Mouse (Mus musculus): ENCODE results near the gene Tia1. TPM values are rescaled to one million over a fixed set of nuclear protein-coding genes. Genes with fewer than 3 reads are reported as not detected.

Tia1 gene
- polyA plus RNA-seq, 1 experiment from 2014 or later = 191 TPM

GRCm38 (mm10) chr6:86473077-86473476 is 69.1 kb downstream of the Tia1 start:
- no peaks in the 10 kb centered on the region for H3K9me3 ChIP-seq
- H3K4me2 ChIP-seq = peak overlapping the region; percentile 55
- H3K27ac ChIP-seq = peak overlapping the region; percentile 83
- 55% methylated on average over 7 of the region's 7 CpGs for WGBS
- H3K4me1 ChIP-seq = peaks cover 43% of the 10 kb centered on the region
- H3K4me3 ChIP-seq = peak overlapping the region; percentile 44
- peak overlapping the region; percentile 23 for H3K9ac ChIP-seq
- no peaks in the 10 kb centered on the region for H3K27me3 ChIP-seq
- H3K36me3 ChIP-seq = peaks cover 15% of the 10 kb centered on the region
- ATAC-seq (ENCODE audit: borderline replicate concordance, extremely low read depth, low FRiP score, low TSS enrichment) = no peak

GRCm38 (mm10) chr6:86474072-86474471 is 70.1 kb downstream of the Tia1 start:
- no peak overlapping the region for H3K9ac ChIP-seq
- H3K4me2 ChIP-seq = no peak overlapping the region
- 86% methylated on average over 5 of the region's 5 CpGs for WGBS
- H3K27me3 ChIP-seq = no peaks in the 10 kb centered on the region
- no peaks in the 10 kb centered on the region for H3K9me3 ChIP-seq
- H3K27ac ChIP-seq = peak overlapping the region; percentile 34
- no peak overlapping the region for H3K4me3 ChIP-seq
- ATAC-seq (ENCODE audit: borderline replicate concordance, extremely low read depth, low FRiP score, low TSS enrichment) = no peak
- peaks cover 11% of the 10 kb centered on the region for H3K36me3 ChIP-seq
- H3K4me1 ChIP-seq = peaks cover 52% of the 10 kb centered on the region

GRCm38 (mm10) chr6:86474646-86475181 is 70.7 kb downstream of the Tia1 start:
- Histone ChIP-seq H3K27ac (peak overlapping the region; percentile 41), H3K27me3 (no peaks in the 10 kb centered on the region), H3K9me3 (no peaks in the 10 kb centered on the region), H3K4me2 (no peak overlapping the region), H3K4me1 (peaks cover 52% of the 10 kb centered on the region), H3K9ac (no peak overlapping the region), H3K36me3 (peaks cover 5% of the 10 kb centered on the region; the same call in 1 of the 2 replicates), H3K4me3 (no peak overlapping the region)
- ATAC-seq (ENCODE audit: borderline replicate concordance, extremely low read depth, low FRiP score, low TSS enrichment) = no peak

GRCm38 (mm10) chr6:86475462-86476167 is 71.6 kb downstream of the Tia1 start:
- H3K4me2 ChIP-seq = no peak overlapping the region
- peaks cover 59% of the 10 kb centered on the region for H3K4me1 ChIP-seq
- peak overlapping the region; percentile 41 for H3K27ac ChIP-seq
- H3K27me3 ChIP-seq = no peaks in the 10 kb centered on the region
- 48% methylated on average over 9 of the region's 9 CpGs for WGBS
- H3K9me3 ChIP-seq = no peaks in the 10 kb centered on the region
- H3K9ac ChIP-seq = no peak overlapping the region
- no peaks in the 10 kb centered on the region for H3K36me3 ChIP-seq
- H3K4me3 ChIP-seq = no peak overlapping the region
- no peak for ATAC-seq (ENCODE audit: borderline replicate concordance, extremely low read depth, low FRiP score, low TSS enrichment)

- no peaks in the 10 kb centered on the region for H3K36me3 ChIP-seq
- H3K4me2 ChIP-seq = no peak overlapping the region
- peaks cover 60% of the 10 kb centered on the region for H3K4me1 ChIP-seq
- peak overlapping the region; percentile 83 for H3K27ac ChIP-seq
- no peak overlapping the region for H3K9ac ChIP-seq
- no peak overlapping the region for H3K4me3 ChIP-seq
- 60% methylated on average over 5 of the region's 5 CpGs for whole genome bisulfite sequencing
- H3K9me3 ChIP-seq = no peaks in the 10 kb centered on the region
- no peaks in the 10 kb centered on the region for H3K27me3 ChIP-seq
- ATAC-seq (ENCODE audit: borderline replicate concordance, extremely low read depth, low FRiP score, low TSS enrichment) = no peak
Observed at GRCm38 (mm10) chr6:86476931-86477330, 72.9 kb downstream of the Tia1 start.

- H3K4me2 ChIP-seq = no peak overlapping the region; the same call in 1 of the 2 replicates
- WGBS = 52% methylated on average over 3 of the region's 3 CpGs
- ATAC-seq (ENCODE audit: borderline replicate concordance, extremely low read depth, low FRiP score, low TSS enrichment) = no peak
- H3K4me3 ChIP-seq = no peak overlapping the region
- no peaks in the 10 kb centered on the region for H3K36me3 ChIP-seq
- H3K27ac ChIP-seq = peak overlapping the region; percentile 83
- no peak overlapping the region for H3K9ac ChIP-seq
- H3K27me3 ChIP-seq = no peaks in the 10 kb centered on the region
- no peaks in the 10 kb centered on the region for H3K9me3 ChIP-seq
- H3K4me1 ChIP-seq = peaks cover 42% of the 10 kb centered on the region
Observed at GRCm38 (mm10) chr6:86479311-86479710, 75.3 kb downstream of the Tia1 start.

GRCm38 (mm10) chr6:86479816-86480188 is 75.8 kb downstream of the Tia1 start:
- H3K4me2 ChIP-seq = peak overlapping the region; percentile 43; the same call in 1 of the 2 replicates
- H3K9ac ChIP-seq = no peak overlapping the region
- no peak overlapping the region for H3K4me3 ChIP-seq
- ATAC-seq (ENCODE audit: borderline replicate concordance, extremely low read depth, low FRiP score, low TSS enrichment) = no peak
- H3K9me3 ChIP-seq = no peaks in the 10 kb centered on the region
- no peaks in the 10 kb centered on the region for H3K36me3 ChIP-seq
- peaks cover 41% of the 10 kb centered on the region for H3K4me1 ChIP-seq
- peak overlapping the region; percentile 83 for H3K27ac ChIP-seq
- no peaks in the 10 kb centered on the region for H3K27me3 ChIP-seq

GRCm38 (mm10) chr6:86480189-86480831 is 76.3 kb downstream of the Tia1 start:
- H3K4me1 ChIP-seq = peaks cover 39% of the 10 kb centered on the region
- H3K4me3 ChIP-seq = peak overlapping the region; percentile 8; the same call in 1 of the 2 replicates
- H3K27ac ChIP-seq = peak overlapping the region; percentile 83
- 17% methylated on average over 9 of the region's 9 CpGs for WGBS
- H3K36me3 ChIP-seq = no peaks in the 10 kb centered on the region
- peak; percentile 36; the same call in 1 of the 2 replicates for ATAC-seq (ENCODE audit: borderline replicate concordance, extremely low read depth, low FRiP score, low TSS enrichment)
- H3K9me3 ChIP-seq = no peaks in the 10 kb centered on the region
- H3K9ac ChIP-seq = peak overlapping the region; percentile 25
- H3K27me3 ChIP-seq = no peaks in the 10 kb centered on the region
- H3K4me2 ChIP-seq = peak overlapping the region; percentile 43

- no peaks in the 10 kb centered on the region for H3K36me3 ChIP-seq
- H3K27ac ChIP-seq = no peak overlapping the region
- H3K4me1 ChIP-seq = peaks cover 37% of the 10 kb centered on the region
- H3K27me3 ChIP-seq = no peaks in the 10 kb centered on the region
- H3K4me2 ChIP-seq = no peak overlapping the region
- H3K9ac ChIP-seq = no peak overlapping the region
- no peak for ATAC-seq (ENCODE audit: borderline replicate concordance, extremely low read depth, low FRiP score, low TSS enrichment)
- no peaks in the 10 kb centered on the region for H3K9me3 ChIP-seq
- WGBS = 94% methylated on average over 5 of the region's 5 CpGs
- no peak overlapping the region for H3K4me3 ChIP-seq
Observed at GRCm38 (mm10) chr6:86481871-86482270, 77.9 kb downstream of the Tia1 start.

Other genes starting within 250 kb of the Tia1 start
- 4.1 and 4.2 TPM in 2 replicates for gene Tgfa, start 209.0 kb upstream of the Tia1 start, polyA plus RNA-seq (2015; fragmentation: Nextera tagmentation; extraction: Ambion mirVana)
- gene Fam136a, start 38.6 kb upstream of the Tia1 start, polyA plus RNA-seq (2015; fragmentation: Nextera tagmentation; extraction: Ambion mirVana) = 111 TPM in 2 replicates
- gene Snrpg, start 32.9 kb upstream of the Tia1 start, polyA plus RNA-seq (2015; fragmentation: Nextera tagmentation; extraction: Ambion mirVana) = 556 and 637 TPM in 2 replicates
- 80.9 and 82.2 TPM in 2 replicates for gene Pcyox1, start 7.1 kb upstream of the Tia1 start, polyA plus RNA-seq (2015; fragmentation: Nextera tagmentation; extraction: Ambion mirVana)
- 1.3 TPM in 1 of 2 replicates, not detected in the other for gene Gm44790, start 22.4 kb downstream of the Tia1 start, polyA plus RNA-seq (2015; fragmentation: Nextera tagmentation; extraction: Ambion mirVana)
- gene C87436, start 34.2 kb downstream of the Tia1 start, polyA plus RNA-seq (2015; fragmentation: Nextera tagmentation; extraction: Ambion mirVana) = 20.9 and 22.1 TPM in 2 replicates
- gene Pcbp1, start 122.1 kb downstream of the Tia1 start, polyA plus RNA-seq (2015; fragmentation: Nextera tagmentation; extraction: Ambion mirVana) = 554 and 556 TPM in 2 replicates
- 1.0 TPM in 2 replicates for gene Asprv1, start 223.9 kb downstream of the Tia1 start, polyA plus RNA-seq (2015; fragmentation: Nextera tagmentation; extraction: Ambion mirVana)